Mouse (Mus musculus) heart, adult 2 months (tissue): ENCODE measurements around the gene Vwa3b.

ENCODE experiments used
- CTCF ChIP-seq: fragments of 200-600 bp; IDR thresholded peaks from 2 replicates; pipeline ENCODE4 v1.8.1; 2022; ENCODE audit warnings: antibody characterized with exemption, mild to moderate bottlenecking, moderate library complexity
- EP300 ChIP-seq: fragments of 200-500 bp; IDR thresholded peaks from 2 replicates; pipeline ENCODE4 v1.6.1; 2011; ENCODE audit warnings: low read depth, low read length, control low read depth; ENCODE audit not compliant: insufficient read depth
- POLR2A ChIP-seq: fragments of 200-500 bp; IDR thresholded peaks from 2 replicates; pipeline ENCODE4 v1.6.1; 2011; ENCODE audit warnings: mild to moderate bottlenecking, low read depth, low read length, control low read depth; ENCODE audit not compliant: insufficient read depth

GRCm38 (mm10) chr1:37115847-37116246 lies 89.5 kb downstream of the Vwa3b start:
- no peak for TF ChIP-seq POLR2A
- TF ChIP-seq CTCF = no peak
- TF ChIP-seq EP300 = no peak
